Mouse (Mus musculus) E14TG2a.4 (cell line): Measurements from ENCODE around the gene Irf7.
A peak's percentile ranks its signal among the peaks of the same experiment; 100 is the strongest.

Source experiments
- H3K27me3 ChIP-seq: 2 replicates; pipeline ENCODE4 v1.6.1; 2014; ENCODE audit warnings: low read length, control low read depth; ENCODE audit not compliant: insufficient read depth
- H3K36me3 ChIP-seq: 2 replicates; pipeline ENCODE4 v1.6.1; 2014; ENCODE audit warnings: low read length, control low read depth; ENCODE audit not compliant: insufficient read depth
- H3K4me1 ChIP-seq: replicated peaks from 2 replicates; pipeline ENCODE4 v1.6.1; 2014; ENCODE audit warnings: low read depth, low read length, control low read depth
- H3K4me3 ChIP-seq: replicated peaks from 2 replicates; pipeline ENCODE4 v1.5.1; 2014; ENCODE audit warnings: mild to moderate bottlenecking, low read length
- H3K9me3 ChIP-seq: 2 replicates; pipeline ENCODE4 v1.6.1; 2014; ENCODE audit warnings: low read length, control low read depth
- CTCF ChIP-seq: conservative IDR thresholded peaks from 2 replicates; pipeline ENCODE4 v1.5.1; 2014; ENCODE audit warnings: low read length
- NANOG ChIP-seq: IDR thresholded peaks from 2 replicates; pipeline ENCODE4 v1.6.1; 2014; ENCODE audit warnings: borderline replicate concordance, low read length, mixed read lengths
- POU5F1 ChIP-seq: IDR thresholded peaks from 2 replicates; pipeline ENCODE4 v1.6.1; 2014; ENCODE audit warnings: low read length, borderline replicate concordance

Gene Irf7

DNA sequence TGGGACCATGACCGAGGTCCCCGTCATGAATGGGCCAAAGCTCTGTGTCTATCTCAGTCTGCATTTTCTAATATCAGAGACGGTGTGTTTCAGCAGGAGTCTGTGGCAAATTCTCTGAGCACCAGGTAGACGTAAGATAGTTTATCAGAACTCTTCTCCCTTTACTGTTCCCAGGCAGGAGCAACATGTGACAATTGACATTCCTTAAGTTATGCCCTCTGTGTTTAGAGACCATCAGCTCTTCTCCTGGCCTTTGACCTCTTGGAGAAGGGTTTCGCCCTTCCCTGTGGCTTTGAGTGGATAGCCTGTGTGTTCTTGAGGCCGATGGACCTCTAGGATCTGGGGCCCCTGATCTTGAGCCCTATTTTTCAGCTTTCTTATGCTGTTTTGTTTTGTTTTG is 36.6 kb downstream of the Irf7 start:
- no peak for TF ChIP-seq CTCF
- no peak for TF ChIP-seq NANOG
- no peak for TF ChIP-seq POU5F1
- Histone ChIP-seq H3K27me3 (no peaks in the 10 kb centered on the region), H3K4me3 (peak overlapping the region; percentile 100), H3K9me3 (no peaks in the 10 kb centered on the region), H3K36me3 (peaks cover 51% of the 10 kb centered on the region), H3K4me1 (peaks cover 45% of the 10 kb centered on the region)

DNA sequence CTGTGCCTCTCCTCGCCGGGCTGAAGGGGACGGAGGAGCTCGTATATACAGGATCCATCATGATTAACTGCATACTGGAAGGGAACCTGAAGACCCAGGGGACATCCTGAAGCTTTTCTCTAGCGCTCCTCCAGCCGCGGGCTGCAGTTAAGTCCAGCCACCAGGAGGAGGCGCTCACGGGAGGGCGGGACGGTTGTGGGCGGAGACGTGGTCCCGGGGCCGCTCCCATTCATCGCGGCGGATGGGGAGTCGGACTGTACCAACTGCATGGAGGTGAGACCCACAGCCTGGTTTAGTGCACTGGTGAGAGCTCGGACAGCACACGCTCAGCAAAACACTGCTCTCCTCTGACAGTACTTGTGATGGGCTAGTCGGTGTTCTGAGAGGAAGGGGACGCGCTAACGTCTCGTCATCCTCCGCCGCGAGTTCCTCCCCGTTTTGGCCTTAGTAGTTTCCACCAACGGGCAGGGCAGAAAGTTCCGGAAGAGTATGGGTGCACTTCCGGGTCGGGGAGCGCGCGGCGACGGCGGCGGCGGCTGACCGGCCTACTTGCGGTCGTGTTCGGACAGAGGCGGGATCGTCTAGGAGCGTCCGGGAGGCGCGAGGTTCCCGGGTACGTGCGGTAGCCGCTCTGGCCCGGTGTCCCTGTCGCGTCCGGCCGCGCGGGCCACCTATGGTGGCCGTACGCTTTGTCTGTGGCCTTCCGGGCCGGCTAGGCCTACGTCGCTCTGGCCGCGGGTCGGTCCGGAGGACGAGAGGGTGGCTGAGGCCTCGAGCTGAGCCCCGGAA is 37.8 kb downstream of the Irf7 start, which contains the start of gene Phrf1:
Gene Phrf1, plus strand, starts transcription at position 506 of the 789 bp plus-strand sequence.
- Histone ChIP-seq H3K4me1 (peaks cover 36% of the 10 kb centered on the region), H3K4me3 (peak within 1 kb of the TSS; percentile 100), H3K27me3 (no peaks in the 10 kb centered on the region), H3K36me3 (peaks cover 38% of the 10 kb centered on the region), H3K9me3 (no peaks in the 10 kb centered on the region)
- TF ChIP-seq POU5F1: no peak
- no peak for TF ChIP-seq NANOG
- peak; percentile 97 for TF ChIP-seq CTCF

- peaks cover 41% of the 10 kb centered on the region for H3K4me1 ChIP-seq
- no peaks in the 10 kb centered on the region for H3K9me3 ChIP-seq
- peak overlapping the region; percentile 100 for H3K4me3 ChIP-seq
- TF ChIP-seq CTCF (no peak), NANOG (no peak), POU5F1 (no peak)
- H3K27me3 ChIP-seq: no peaks in the 10 kb centered on the region
- H3K36me3 ChIP-seq: peaks cover 32% of the 10 kb centered on the region
These were observed 38.5 kb downstream of the Irf7 start for GRCm38 (mm10) chr7:141227796-141228195.

- TF ChIP-seq NANOG (no peak), CTCF (peak; percentile 41)
- Histone ChIP-seq H3K4me3 (no peak overlapping the region), H3K9me3 (no peaks in the 10 kb centered on the region), H3K27me3 (no peaks in the 10 kb centered on the region), H3K36me3 (peaks cover 19% of the 10 kb centered on the region), H3K4me1 (peaks cover 43% of the 10 kb centered on the region)
These were observed 39.7 kb downstream of the Irf7 start for GRCm38 (mm10) chr7:141226535-141226934.

DNA sequence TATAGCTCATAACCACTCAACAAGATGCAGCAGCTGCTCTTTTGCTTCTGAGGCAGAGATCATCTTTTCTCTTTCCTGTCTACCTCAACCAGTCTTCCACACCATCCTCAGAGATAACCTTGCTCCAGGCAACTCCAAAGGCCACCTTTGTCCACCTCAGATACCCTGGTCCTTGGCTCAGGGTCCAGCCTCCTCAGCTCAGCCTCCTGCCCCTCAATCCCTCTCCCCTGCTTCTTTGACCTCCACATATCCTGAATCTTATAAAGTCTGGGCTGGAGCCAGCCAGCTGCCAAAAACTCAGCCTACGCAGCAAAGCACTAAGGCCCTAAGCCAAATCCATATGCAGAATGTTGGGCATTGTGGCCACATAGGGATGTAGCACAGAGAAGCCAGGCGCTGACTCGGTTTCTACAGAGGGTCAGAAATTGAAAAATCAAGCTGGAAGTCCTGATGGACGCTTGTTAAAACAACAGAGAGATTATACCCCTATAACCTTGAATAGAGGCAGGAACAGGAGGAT is 43.5 kb downstream of the Irf7 start:
- Histone ChIP-seq H3K4me3 (peak overlapping the region; percentile 94), H3K9me3 (no peaks in the 10 kb centered on the region), H3K27me3 (no peaks in the 10 kb centered on the region), H3K4me1 (peaks cover 51% of the 10 kb centered on the region), H3K36me3 (peaks cover 33% of the 10 kb centered on the region)
- TF ChIP-seq NANOG (no peak), CTCF (no peak), POU5F1 (no peak)

GRCm38 (mm10) chr7:141222126-141222467 is 44.2 kb downstream of the Irf7 start:
- Histone ChIP-seq H3K4me3 (peak overlapping the region; percentile 94), H3K27me3 (no peaks in the 10 kb centered on the region), H3K36me3 (peaks cover 40% of the 10 kb centered on the region), H3K9me3 (no peaks in the 10 kb centered on the region), H3K4me1 (peaks cover 57% of the 10 kb centered on the region)
- TF ChIP-seq POU5F1 (no peak), CTCF (no peak), NANOG (no peak)

DNA sequence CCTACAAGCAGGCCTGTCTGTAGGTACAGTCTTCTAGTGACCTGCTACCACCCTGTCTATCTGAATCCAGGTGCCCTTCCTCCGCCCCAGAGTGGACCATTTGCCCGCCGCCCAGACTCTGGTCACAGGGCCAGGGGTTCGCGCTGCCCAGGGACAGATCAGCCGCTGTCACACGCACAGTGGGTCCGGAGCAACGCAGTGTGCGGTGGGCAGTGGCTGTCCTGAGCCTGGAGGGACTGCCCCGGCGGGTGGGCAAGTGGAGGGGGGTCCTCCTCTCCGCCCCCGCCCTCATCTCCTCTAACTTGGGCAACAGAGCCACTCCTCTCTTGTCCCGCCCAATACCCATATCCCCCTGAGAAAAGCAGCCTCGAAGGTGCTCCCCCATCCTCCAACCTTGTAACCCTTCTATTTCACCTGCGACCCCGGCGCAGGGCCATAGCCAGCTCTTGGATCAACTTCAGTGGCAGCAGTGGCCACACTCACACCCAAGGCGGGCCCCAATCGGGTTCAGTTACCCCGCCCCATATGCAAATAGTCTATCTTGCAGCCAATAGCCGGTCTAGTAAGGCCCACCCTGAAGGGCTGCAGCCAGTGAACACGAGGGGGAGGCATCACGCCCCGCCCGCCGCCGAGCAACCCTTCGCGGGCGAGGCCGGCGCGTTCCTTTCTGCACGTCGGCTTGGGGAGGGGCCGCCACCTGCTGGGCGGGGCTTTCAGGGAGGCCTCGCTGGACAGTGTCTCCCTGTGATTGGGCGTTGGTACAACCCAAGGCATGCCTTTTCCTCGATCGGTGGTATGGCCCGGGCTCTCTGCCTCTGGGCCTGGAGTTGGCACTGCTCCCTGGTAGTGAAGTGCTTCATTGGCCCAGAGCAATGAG is 44.8 kb downstream of the Irf7 start:
- Histone ChIP-seq H3K4me1 (peaks cover 63% of the 10 kb centered on the region), H3K36me3 (peaks cover 45% of the 10 kb centered on the region), H3K27me3 (no peaks in the 10 kb centered on the region), H3K4me3 (peak overlapping the region; percentile 94), H3K9me3 (no peaks in the 10 kb centered on the region)
- TF ChIP-seq NANOG (no peak), CTCF (no peak), POU5F1 (no peak)

- peaks cover 45% of the 10 kb centered on the region for H3K36me3 ChIP-seq
- H3K4me1 ChIP-seq: peaks cover 67% of the 10 kb centered on the region
- TF ChIP-seq NANOG: no peak
- no peak for TF ChIP-seq CTCF
- no peak for TF ChIP-seq POU5F1
- no peaks in the 10 kb centered on the region for H3K27me3 ChIP-seq
- peak overlapping the region; percentile 94 for H3K4me3 ChIP-seq
- no peaks in the 10 kb centered on the region for H3K9me3 ChIP-seq
These were observed 45.9 kb downstream of the Irf7 start for GRCm38 (mm10) chr7:141220377-141220776.
